Mouse (Mus musculus) midbrain, postnatal 0 days (tissue): Measurements from ENCODE around the gene Hs6st1. TPM values are rescaled to one million over a fixed set of nuclear protein-coding genes. Genes with fewer than 3 reads are reported as not detected.

ENCODE experiments used
- ATAC-seq: fragments of 200-750 bp; cut with Nextera tagmentation; 2 replicates; pipeline ENCODE4 v1.8.0; 2017; ENCODE audit warnings: moderate number of reproducible peaks, mild to moderate bottlenecking, moderate TSS enrichment, moderate library complexity; ENCODE audit not compliant: low FRiP score
- DNase-seq: peaks from one replicate; pipeline ENCODE4 v3.0.0-alpha.2; 2015; ENCODE audit warnings: low spot score
- H3K27ac ChIP-seq: fragments of 300-500 bp; sonication (generic); 2 replicates; pipeline ENCODE4 v1.5.1; 2014; ENCODE audit warnings: low read depth, mild to moderate bottlenecking, low read length, mixed read lengths
- H3K27me3 ChIP-seq: fragments of 300-500 bp; sonication (generic); 2 replicates; pipeline ENCODE4 v1.6.1; 2014; ENCODE audit warnings: low read length, control low read depth, mixed read lengths; ENCODE audit not compliant: insufficient read depth
- H3K36me3 ChIP-seq: fragments of 300-500 bp; sonication (generic); 2 replicates; pipeline ENCODE4 v1.6.1; 2014; ENCODE audit warnings: low read length, control low read depth, mixed read lengths; ENCODE audit not compliant: insufficient read depth
- H3K4me1 ChIP-seq: fragments of 300-500 bp; sonication (generic); 2 replicates; pipeline ENCODE4 v1.6.1; 2014; ENCODE audit warnings: mild to moderate bottlenecking, control low read depth, antibody characterized with exemption, low read length, mixed read lengths; ENCODE audit not compliant: insufficient read depth
- H3K4me2 ChIP-seq: fragments of 300-500 bp; sonication (generic); 2 replicates; pipeline ENCODE4 v1.6.1; 2014; ENCODE audit warnings: low read depth, mild to moderate bottlenecking, low read length, mixed read lengths; ENCODE audit not compliant: poor library complexity, severe bottlenecking
- H3K4me3 ChIP-seq: fragments of 300-500 bp; sonication (generic); 2 replicates; pipeline ENCODE4 v1.5.1; 2014; ENCODE audit warnings: low read depth, mild to moderate bottlenecking, low read length, moderate library complexity
- H3K9ac ChIP-seq: fragments of 300-500 bp; sonication (generic); replicated peaks from 2 replicates; pipeline ENCODE4 v1.6.1; 2014; ENCODE audit warnings: mild to moderate bottlenecking, low read length, moderate library complexity, mixed read lengths; ENCODE audit not compliant: poor library complexity, severe bottlenecking
- H3K9me3 ChIP-seq: fragments of 300-500 bp; sonication (generic); 2 replicates; pipeline ENCODE4 v1.6.1; 2016; ENCODE audit warnings: low read length, control low read depth
- CTCF ChIP-seq: IDR thresholded peaks from 2 replicates; pipeline ENCODE4 v1.5.1; 2016; ENCODE audit warnings: antibody characterized with exemption, mild to moderate bottlenecking
- WGBS: fragments of 180-500 bp; shearing (Covaris S2); extraction: QIAGEN DNeasy Blood & Tissue Kit; methylation state at CpG from one replicate; pipeline ENCODE4 v1.1.7; 2014; 5-methylcytosine and 5-hydroxymethylcytosine counted together
- microRNA-seq: library from miRNA; unstranded; fragments of <30 nt; microRNA quantifications from one replicate; pipeline ENCODE4, GENCODE M21; 2016; ENCODE audit warnings: borderline number of aligned reads
- polyA plus RNA-seq: library from polyadenylated mRNA; unstranded; fragments of >200 nt; fragmentation: Nextera tagmentation; extraction: Ambion mirVana; gene quantifications from 2 replicates; pipeline ENCODE4 v1.2.1, GENCODE M21; 2015
- total RNA-seq: library from RNA; depleted of rRNA; stranded (reverse); fragments of >200 nt; gene quantifications from 2 replicates; pipeline ENCODE4 v1.2.3, GENCODE M21; 2014; rRNA removed

Gene Hs6st1
- total and polyA plus RNA-seq, 2 experiments from 2014 or later: 17.4 to 104 TPM

DNA sequence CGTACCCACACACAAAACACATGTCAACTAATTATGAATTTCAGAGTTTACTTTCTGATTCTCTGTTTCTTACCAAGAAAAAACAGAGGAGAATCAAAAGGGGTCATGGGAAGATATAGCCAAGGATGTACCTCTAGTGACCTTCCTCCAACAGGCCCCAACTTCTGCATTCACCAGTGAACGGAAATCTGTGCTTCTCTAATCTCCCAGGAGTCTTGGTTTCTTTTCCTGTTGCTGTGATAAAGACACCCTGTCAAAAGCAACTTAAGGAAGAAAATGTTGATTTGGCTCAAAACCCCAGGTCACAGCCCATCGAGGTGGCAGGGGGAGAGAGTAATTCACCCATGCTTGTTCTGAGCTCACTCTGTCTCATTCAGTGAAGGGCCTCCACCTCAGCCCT, 65.4 kb downstream of the Hs6st1 start:
- no peak overlapping the region for H3K9ac ChIP-seq
- TF ChIP-seq CTCF: no peak
- no peak overlapping the region for H3K4me3 ChIP-seq
- no peak overlapping the region for H3K4me2 ChIP-seq
- H3K9me3 ChIP-seq: no peaks in the 10 kb centered on the region
- H3K27ac ChIP-seq: no peak overlapping the region
- no peak for ATAC-seq
- DNase-seq: no peak
- H3K36me3 ChIP-seq: no peaks in the 10 kb centered on the region
- no peaks in the 10 kb centered on the region for H3K27me3 ChIP-seq
- 74% methylated on average over 3 of the region's 3 CpGs for WGBS
- no peaks in the 10 kb centered on the region; the same call in 1 of the 2 replicates for H3K4me1 ChIP-seq

DNA sequence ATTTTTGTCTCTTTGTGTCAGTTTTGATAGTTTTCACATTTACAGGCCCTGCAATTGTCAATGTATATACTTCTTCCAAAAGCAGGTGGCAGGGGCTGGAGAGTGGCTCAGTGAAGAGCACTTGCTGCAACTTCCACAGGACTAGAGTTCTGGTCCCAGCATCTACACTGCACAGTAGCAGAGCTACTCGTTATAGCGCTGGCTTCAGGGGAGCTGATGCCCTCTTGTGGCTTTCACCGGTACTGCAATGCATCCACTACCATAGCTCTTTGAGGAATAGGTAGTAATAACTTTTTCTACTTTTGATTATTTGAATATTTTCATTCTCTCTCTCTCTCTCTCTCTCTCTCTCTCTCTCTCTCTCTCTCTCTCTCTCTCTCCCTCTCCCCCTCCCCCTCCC, 66.4 kb downstream of the Hs6st1 start:
- peak; percentile 84 for TF ChIP-seq CTCF
- H3K4me2 ChIP-seq: no peak overlapping the region
- H3K27ac ChIP-seq: no peak overlapping the region
- no peak overlapping the region for H3K4me3 ChIP-seq
- ATAC-seq (no peak), DNase-seq (peak; percentile 67)
- 2% methylated on average over 3 of the region's 3 CpGs for WGBS
- no peaks in the 10 kb centered on the region for H3K27me3 ChIP-seq
- no peaks in the 10 kb centered on the region for H3K36me3 ChIP-seq
- no peak overlapping the region for H3K9ac ChIP-seq
- no peaks in the 10 kb centered on the region; the same call in 1 of the 2 replicates for H3K4me1 ChIP-seq
- H3K9me3 ChIP-seq: no peaks in the 10 kb centered on the region

DNA sequence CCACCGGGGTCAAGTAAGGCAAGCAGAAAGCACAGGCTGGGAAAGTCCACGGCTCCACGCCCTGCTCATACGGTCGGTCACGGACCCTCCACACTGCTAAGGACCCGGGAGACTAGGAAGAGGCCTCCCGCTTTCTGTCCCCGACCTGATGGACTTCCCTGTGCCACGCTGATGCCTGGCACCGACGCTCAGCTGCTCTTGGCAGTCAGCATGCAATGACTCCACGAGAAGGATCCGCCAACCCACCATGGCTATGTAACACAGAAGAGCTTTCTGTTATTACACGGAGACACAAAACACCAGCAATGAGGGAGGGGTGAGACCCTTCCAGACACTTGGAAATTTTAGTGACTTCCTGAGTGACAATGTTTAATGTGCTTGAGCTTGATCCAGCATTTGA, 72.1 kb downstream of the Hs6st1 start:
- peaks cover 24% of the 10 kb centered on the region for H3K36me3 ChIP-seq
- 95% methylated on average over 15 of the region's 15 CpGs for WGBS
- no peak overlapping the region for H3K9ac ChIP-seq
- no peak for TF ChIP-seq CTCF
- H3K4me1 ChIP-seq: no peaks in the 10 kb centered on the region
- H3K9me3 ChIP-seq: no peaks in the 10 kb centered on the region
- DNase-seq (no peak), ATAC-seq (no peak)
- H3K27ac ChIP-seq: no peak overlapping the region
- H3K27me3 ChIP-seq: no peaks in the 10 kb centered on the region
- no peak overlapping the region for H3K4me3 ChIP-seq
- H3K4me2 ChIP-seq: no peak overlapping the region

DNA sequence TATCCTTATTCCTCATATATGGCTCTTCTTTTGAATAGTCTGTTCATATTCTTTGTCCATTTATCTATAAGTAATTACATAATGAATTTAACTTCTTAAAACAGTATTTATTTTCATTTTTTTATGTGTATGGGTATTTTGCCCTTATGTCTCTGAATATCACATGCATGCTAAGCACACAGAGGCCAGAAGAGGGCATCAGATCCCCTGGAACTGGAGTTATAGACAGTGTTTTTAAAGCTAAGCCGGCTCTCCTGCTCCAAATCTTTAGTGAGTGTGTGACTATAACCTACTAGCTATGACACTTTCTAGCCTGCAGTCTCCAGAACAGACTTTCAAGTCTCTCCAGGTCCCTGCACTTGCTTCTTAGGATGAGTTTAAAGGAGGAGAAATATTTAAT, 76.8 kb downstream of the Hs6st1 start:
- Histone ChIP-seq H3K4me1 (no peaks in the 10 kb centered on the region), H3K27me3 (no peaks in the 10 kb centered on the region), H3K4me2 (no peak overlapping the region), H3K4me3 (no peak overlapping the region), H3K9ac (no peak overlapping the region), H3K27ac (no peak overlapping the region), H3K9me3 (no peaks in the 10 kb centered on the region), H3K36me3 (peaks cover 55% of the 10 kb centered on the region)
- 4% methylated on average over 1 of the region's 1 CpGs for WGBS
- peak; percentile 81 for TF ChIP-seq CTCF
- ATAC-seq (no peak), DNase-seq (peak; percentile 60)

DNA sequence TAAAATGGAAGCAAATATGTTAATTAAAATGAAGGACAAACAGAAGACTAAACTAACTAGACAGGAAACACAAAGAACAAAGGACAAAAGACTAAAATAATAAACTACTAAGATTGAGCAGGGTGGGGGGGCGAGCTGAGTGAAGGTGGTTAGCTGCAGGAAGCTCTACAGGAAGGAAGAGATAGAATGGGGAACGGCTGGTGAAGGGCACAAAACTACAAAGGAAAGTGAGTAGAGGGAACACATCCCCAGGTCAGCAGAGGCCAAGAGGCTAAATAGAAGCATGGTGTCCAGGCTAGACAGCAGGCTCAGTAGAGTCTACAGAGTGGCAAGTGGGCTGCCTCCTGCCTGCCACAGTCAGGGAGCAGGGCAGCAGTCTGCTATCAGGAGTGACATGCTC, 80.6 kb downstream of the Hs6st1 start:
- DNase-seq (no peak), ATAC-seq (no peak)
- no peak overlapping the region for H3K9ac ChIP-seq
- peaks cover 61% of the 10 kb centered on the region for H3K36me3 ChIP-seq
- no peak overlapping the region for H3K4me2 ChIP-seq
- TF ChIP-seq CTCF: no peak
- H3K4me1 ChIP-seq: no peaks in the 10 kb centered on the region
- WGBS: 79% methylated on average over 2 of the region's 2 CpGs
- no peaks in the 10 kb centered on the region for H3K27me3 ChIP-seq
- H3K4me3 ChIP-seq: no peak overlapping the region
- no peak overlapping the region for H3K27ac ChIP-seq
- no peaks in the 10 kb centered on the region for H3K9me3 ChIP-seq

DNA sequence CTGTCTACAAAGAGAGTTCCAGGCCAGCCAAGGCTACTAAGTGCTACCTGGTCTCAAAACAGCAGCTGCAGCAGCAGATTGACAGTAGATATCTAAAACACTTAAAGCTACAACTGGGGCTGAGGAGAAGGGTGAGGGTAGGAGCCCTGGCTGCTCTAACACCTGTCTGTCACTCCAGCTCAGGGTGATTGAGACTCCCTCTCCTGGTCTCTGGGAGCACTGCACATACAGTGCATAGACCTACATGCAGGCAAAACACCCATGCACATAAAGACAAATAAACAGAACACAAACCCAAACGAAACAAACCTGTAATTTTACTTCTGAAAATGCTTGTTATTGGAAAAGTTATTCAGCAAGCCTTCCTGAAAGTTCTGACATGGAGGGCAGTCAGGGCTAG, 81.2 kb downstream of the Hs6st1 start:
- Histone ChIP-seq H3K9me3 (no peaks in the 10 kb centered on the region), H3K27me3 (no peaks in the 10 kb centered on the region), H3K4me1 (no peaks in the 10 kb centered on the region), H3K4me2 (no peak overlapping the region), H3K36me3 (peaks cover 59% of the 10 kb centered on the region), H3K27ac (no peak overlapping the region), H3K9ac (no peak overlapping the region), H3K4me3 (no peak overlapping the region)
- ATAC-seq: no peak
- TF ChIP-seq CTCF: peak; percentile 69
- 70% methylated on average over 1 of the region's 1 CpGs for WGBS
- DNase-seq: peak; percentile 33

Small RNAs within 50 kb of the gene (microRNA-seq; reads per million reads assigned to microRNA genes)
- 8.4 reads per million, percentile 18 among the genes with 10 or more reads in this experiment for gene Mir6897

Other genes with a start within 250 kb of the Hs6st1 start
- gene Uggt1, start 176.3 kb downstream of the Hs6st1 start, total RNA-seq: 48.3 and 50.6 TPM in 2 replicates
- gene Uggt1, start 176.3 kb downstream of the Hs6st1 start, polyA plus RNA-seq: 22.1 and 23.8 TPM in 2 replicates
- 0.66 and 1.0 TPM in 2 replicates for gene Neurl3, start 206.3 kb downstream of the Hs6st1 start, total RNA-seq
- 2.3 and 2.4 TPM in 2 replicates for gene Neurl3, start 206.3 kb downstream of the Hs6st1 start, polyA plus RNA-seq
- gene Arid5a, start 239.3 kb downstream of the Hs6st1 start, total RNA-seq: 3.9 and 5.4 TPM in 2 replicates
- gene Arid5a, start 239.3 kb downstream of the Hs6st1 start, polyA plus RNA-seq: 3.1 and 3.4 TPM in 2 replicates